Mouse (Mus musculus): ENCODE results near the gene Atxn1.

DNA sequence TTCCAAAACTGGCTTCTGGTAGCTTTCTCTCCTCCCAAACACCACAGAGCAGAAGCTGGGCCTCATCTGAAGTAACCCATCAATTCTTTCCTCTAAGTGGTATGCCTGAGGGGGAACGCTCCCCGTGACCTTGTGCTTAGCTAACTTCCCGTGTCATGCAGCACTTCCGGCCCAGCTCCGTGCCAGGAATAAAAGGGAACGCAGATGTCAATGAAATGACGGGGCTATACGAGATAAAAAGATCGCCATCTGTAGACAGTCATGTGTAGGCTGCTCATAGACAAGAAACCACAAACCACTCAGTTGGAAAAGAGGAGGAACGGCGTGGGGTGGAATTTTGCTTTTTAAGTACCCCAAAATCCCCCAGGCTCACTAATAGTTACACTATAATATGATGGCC, 271.3 kb downstream of the Atxn1 start:
- TF ChIP-seq CTCF (IDR thresholded peaks at IDR 0.05; ENCODE audit: insufficient read depth, low read depth, low read length) (no peak), POLR2A (IDR thresholded peaks at IDR 0.05; ENCODE audit: insufficient read depth, low read depth, low read length) (no peak)

Data from olfactory bulb, adult 2 months (tissue).